Mouse (Mus musculus) mature B cell (primary cell): ENCODE data around the gene Colq.

ENCODE experiments used
- in situ Hi-C: fragments of 300-500 bp; cut with MboI; formaldehyde crosslinking; loops from 2 replicates; pipeline ENCODE4 v1.14.3; 2019

Gene Colq

DNA sequence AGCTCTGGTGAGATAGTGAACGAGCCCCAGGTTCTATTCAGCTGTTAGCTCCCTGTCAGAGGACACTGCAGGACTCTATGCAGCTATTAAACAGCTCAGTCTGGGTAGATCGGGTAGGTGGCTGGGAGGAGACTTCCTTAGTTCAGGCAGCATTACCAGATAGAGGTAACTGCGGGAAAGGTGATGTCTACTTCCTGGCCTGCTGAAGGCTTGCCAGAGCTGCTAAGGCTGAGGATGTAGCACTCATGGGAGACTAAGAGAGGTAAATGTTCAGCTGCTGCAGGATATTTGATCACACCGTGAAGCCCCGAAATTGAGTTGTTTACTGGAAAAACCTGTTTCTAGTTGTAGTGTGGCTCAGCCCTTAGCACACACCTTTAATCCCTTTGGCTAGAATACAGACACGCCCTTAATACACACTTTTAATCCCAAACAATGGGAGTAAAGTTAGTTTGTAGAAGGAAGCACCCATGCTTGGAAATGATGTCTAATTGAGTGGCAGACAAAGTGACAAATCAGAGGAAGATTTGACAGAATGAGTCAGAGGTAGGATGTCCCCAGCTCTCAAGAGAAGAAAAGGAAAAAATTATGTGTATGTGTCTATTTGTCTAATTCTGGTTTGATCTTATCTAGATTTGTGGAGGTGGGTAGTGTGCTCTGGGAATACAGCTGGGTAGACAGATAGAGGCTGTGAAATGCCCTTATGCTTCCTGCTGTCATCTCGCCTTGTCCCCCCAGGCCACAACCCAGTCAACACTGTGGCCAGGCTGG, 65.9 kb downstream of the Colq start:
- in situ Hi-C loops: no loop called here

DNA sequence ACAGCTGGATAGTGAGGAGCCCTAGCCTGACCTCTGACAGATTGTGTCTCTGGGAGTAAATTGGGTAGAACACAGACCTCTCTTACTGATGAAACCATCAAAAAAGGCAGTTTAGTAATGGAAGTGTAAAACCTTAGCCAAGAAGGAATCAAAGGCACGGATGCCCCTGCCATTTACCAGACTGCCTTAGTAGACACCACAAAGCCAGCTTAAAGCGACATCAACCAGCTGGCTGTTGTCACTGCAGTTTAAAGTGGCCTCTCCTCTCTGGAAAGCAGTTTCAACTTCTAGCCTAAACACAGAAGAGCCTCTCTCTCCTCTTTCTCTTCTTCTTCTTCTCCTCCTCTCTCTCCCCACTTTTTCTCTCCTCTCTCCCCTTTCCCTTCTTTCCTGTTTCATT, 69.8 kb downstream of the Colq start:
- in situ Hi-C loops: no loop called here

GRCm38 (mm10) chr14:31519165-31519564, 72.0 kb downstream of the Colq start:
- in situ Hi-C loops: no loop called here

DNA sequence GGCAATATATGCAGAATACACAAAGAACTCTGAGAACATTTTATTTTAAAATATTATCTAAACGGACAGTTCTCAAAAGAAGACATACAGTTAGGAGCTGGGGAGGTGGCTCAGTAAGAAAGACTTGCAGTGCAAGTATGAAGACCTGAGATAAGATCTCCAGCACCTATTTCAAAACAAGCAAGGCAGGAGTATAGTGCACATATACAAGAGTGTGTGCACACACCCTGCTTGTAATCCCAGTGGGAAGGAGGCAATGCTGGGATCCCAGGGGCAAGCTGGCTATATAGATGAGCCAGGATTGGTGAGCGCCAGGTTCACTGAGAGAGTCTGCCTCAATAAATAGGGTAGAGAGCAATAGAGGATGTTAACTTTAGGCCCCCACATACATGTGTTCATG, 75.2 kb downstream of the Colq start:
- in situ Hi-C loops: no loop called here

DNA sequence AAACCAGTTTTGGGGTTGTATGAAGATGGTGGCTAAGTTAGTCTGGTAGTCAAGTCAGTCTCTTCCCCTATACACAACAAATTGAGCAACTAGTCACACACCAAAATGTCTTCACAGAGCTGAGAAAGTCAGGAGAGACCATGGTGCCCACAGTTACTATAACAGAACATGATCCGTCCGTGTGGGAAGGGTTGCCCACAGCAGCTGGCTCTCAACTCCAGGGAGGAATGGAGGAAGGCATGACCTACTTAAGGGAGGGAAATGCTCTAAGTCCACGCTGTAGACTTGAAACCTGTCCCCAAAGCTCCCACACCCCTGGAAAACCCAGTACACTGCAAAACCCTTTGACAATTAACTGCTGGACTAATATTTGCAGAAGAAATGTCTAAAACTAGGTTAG, 80.8 kb downstream of the Colq start:
- in situ Hi-C loops: no loop called here

GRCm38 (mm10) chr14:31509911-31510310, 81.2 kb downstream of the Colq start:
- in situ Hi-C loops: no loop called here

DNA sequence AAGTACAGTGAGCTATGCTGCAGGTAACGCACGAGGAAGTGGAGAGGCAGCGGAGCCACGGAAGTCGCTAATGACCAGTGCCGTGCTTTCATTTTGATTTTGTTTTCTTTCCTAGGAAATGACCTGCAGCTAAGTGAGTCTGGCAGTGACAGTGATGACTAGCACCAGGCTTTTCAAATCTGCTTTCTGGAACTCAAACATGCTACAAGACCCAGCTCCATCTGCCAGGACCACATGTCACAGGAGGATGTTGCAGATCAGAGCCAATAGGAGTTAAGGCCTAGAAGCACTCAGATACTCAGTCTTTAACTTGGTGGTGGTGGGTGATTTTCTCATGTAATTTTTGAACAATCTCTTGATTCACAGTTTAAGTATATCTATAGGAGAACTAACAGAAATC, 84.7 kb downstream of the Colq start:
- in situ Hi-C loops: no loop called here

DNA sequence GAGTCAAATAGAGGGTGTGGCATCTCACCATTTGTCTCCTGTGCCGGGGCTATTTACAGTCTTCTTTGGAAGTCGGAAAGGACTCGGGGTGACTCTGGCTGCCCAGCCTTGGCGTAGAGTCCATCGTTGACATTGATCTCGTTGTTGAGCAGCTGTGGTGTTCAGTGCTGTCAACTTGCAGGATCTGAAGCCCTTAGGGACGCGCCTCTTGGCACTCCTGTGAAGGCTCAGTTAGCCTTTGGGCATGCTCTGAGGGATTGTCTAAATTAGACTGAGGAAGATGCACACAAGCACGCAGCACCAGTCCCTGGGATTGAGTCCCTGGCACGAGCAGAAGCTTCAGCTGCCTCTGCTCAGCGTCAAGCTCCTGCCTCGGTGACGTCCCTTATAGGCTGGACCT, 87.7 kb downstream of the Colq start:
- in situ Hi-C loops: no loop called here

GRCm38 (mm10) chr14:31499526-31499925, 91.6 kb downstream of the Colq start:
- in situ Hi-C loops: no loop called here

DNA sequence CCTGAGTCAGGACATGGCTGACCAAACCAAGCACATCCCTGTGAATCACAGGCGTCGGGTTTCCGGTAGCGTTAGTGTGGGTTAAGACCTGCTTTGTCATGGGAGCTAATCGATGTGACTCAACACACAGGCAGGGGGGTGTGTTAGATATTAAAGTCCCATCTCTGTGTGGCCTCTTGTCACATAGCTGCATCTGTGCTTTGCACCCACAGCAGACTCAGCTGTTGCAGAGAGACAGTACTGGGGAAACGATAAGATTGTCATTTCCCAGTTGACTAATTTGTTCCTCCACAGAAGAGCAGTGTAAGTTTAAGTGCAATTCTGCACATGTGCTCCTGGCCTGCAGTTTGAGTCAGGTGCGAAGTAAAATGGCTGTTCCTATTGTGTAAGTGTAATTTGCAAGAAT, 94.9 kb downstream of the Colq start:
- in situ Hi-C loops: no loop called here

DNA sequence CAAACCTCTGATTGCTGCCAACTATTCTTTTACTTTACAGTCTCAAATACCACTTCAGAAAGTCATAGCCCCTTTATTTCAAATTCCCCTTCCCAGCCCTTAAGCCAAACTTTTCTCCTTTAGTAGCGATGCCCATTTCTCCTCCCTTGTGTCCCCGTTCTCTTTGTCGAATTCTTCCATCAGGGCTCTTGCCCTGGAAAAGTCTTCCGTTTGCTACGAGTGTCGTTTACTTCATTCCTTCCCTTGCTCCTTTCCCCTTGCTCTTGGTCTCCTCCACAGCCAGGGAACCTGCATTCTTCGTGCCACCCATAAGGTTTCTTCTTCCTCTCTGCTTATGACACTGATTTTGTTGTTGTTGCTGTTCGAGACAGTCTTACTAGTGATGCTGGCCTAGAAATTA, 95.6 kb downstream of the Colq start:
- in situ Hi-C loops: no loop called here

DNA sequence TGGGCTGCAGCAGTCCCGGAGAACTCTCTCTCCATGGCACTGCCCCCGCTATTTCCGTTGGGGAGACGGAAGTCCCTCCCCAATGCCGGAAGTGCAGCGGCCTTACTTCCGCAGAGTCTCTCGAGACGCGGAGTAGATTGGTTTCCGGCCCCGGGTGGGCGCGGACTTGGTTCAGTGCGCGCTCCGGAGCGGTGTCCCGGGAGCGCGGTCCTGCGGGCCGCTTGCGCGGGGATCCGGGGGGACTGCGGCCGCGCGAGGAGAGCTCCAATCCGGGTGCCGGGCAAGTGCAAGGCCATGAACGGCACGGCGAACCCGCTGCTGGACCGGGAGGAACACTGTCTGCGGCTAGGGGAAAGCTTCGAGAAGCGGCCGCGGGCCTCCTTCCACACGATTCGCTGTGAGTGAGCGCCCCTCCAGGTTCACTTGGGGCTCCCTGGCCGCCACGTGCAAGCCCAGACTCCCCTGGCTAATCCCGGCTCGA, 96.1 kb downstream of the Colq start, which contains the start of gene Mettl6:
Gene Mettl6 (minus strand): TSS at position 66 of the 481 bp plus-strand sequence.
- in situ Hi-C loops: no loop called here

DNA sequence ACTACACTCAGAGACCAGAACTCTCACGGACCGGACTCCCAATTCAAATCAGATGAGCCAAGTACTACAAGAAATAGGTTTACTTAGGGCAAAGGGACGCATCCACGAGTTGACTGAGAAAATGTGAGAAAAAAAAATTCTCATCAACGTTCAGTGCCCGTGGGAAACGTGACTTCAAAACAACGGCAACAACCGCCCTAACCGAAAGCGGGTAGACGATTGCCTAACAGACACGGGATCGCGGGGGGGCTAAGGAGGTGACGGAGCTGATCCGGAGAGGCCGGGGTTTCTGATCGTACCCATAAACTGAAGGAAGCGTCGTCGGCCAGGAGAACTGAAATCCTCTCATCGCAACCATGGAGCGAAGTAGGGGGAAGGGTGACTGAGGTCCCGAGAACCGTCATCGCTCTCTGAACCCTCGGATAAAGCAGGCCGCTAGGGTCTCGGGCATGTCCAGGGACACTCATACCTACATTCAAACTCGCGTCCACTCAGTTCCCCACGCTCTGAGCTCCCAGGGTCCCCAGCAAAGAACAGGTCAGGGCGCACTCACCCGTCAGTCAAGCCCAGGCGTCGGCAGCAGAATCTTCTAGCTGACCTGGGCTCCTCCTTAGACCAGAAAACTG, 96.7 kb downstream of the Colq start, which contains the start of gene Eaf1:
Gene Eaf1 (plus strand): TSS at position 51 of the 626 bp plus-strand sequence.
- in situ Hi-C loops: no loop called here

- in situ Hi-C loops: no loop called here
These were observed 97.2 kb downstream of the Colq start for GRCm38 (mm10) chr14:31493901-31494300.

DNA sequence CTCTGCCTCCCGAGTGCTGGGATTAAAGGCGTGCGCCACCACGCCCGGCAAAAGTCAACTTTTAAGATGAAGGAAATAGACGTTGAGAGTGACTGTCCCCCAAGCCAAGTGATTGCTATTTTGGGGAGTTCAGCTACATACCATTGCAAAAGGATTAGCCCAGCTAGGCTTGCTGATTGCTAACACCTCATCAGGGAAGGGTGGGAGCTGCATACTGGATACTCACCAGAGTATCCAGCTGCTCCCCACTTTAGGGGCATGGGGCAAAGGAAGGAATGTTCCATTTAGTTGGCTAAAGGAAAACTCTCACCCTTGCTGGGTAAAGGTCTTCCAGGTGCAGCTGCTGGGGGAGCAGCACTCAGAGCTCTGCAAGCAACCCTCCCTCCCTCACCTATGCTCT, 103.1 kb downstream of the Colq start:
- in situ Hi-C loops: no loop called here

DNA sequence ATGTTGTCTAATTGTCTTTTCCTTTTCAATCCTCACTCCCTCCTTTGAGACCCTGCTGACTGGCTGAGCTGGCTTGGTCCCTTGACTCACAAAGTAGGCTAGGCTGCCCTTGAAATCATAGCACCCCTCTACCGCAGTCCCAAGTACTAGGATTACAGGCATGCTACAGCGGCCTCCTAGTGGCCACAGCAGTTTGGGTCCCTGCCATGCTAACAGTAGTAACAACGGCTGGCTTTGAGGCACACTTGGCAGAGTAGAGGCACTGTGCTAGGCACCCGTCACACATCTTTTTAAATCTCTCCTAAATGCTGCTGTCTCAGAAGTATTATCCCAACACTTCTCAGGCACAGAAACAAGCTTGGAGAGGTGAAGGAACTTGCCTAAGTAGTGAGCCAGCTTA, 104.7 kb downstream of the Colq start:
- in situ Hi-C loops: no loop called here

- in situ Hi-C loops: no loop called here
These were observed 108.7 kb downstream of the Colq start for GRCm38 (mm10) chr14:31482417-31482816.

GRCm38 (mm10) chr14:31473297-31473696, 117.8 kb downstream of the Colq start:
- in situ Hi-C loops: no loop called here
